Mouse (Mus musculus) bone marrow macrophage, adult 2 months (primary cell): ENCODE data around the gene Tmeff1.

Experiments used
- CTCF ChIP-seq: IDR thresholded peaks from 2 replicates; pipeline ENCODE4 v1.5.1; 2012; ENCODE audit warnings: low read depth, mild to moderate bottlenecking, low read length, moderate library complexity
- POLR2A ChIP-seq: IDR thresholded peaks from 2 replicates; pipeline ENCODE4 v1.6.1; 2012; ENCODE audit warnings: mild to moderate bottlenecking, low read depth, low read length, borderline replicate concordance

- no peak for TF ChIP-seq CTCF
- TF ChIP-seq POLR2A, result no peak
These were observed 7.9 kb downstream of the Tmeff1 start for GRCm38 (mm10) chr4:48592844-48593243.
